11 mouse cellular contexts compared by ENCODE assay signal in genomic region chr2:92273101-92273801, GRCm38 (mm10).
A peak's percentile ranks its signal among the peaks of the same experiment; 100 is the strongest.
DNase-seq lines count a peak whose midpoint lies in the region; ATAC-seq and TF ChIP-seq lines count a peak whose summit lies in the region.
"Had no signal": no experiment of that assay in that cellular context is flagged by ENCODE, and none has a peak within 500 bp of the region (broad histone marks: within the 10 kb centered on the region; RNA-seq: fewer than 3 reads in every experiment).

No protein-coding gene starts in this region.

- H3K27ac ChIP-seq in heart, embryonic 11.5 days (ENCODE audit: low read depth, low read length): no peak overlapping the region
- no peak overlapping the region for H3K27ac ChIP-seq in midbrain, embryonic 16.5 days (ENCODE audit: low read length)
- H3K27ac ChIP-seq in midbrain, embryonic 10.5 days (replicated peaks): no peak overlapping the region
- H3K27ac ChIP-seq in olfactory bulb, adult 2 months (ENCODE audit: insufficient read depth, low read depth, low read length): peak overlapping the region; percentile 66; the same call in 1 of the 2 replicates
- H3K27ac ChIP-seq: liver, embryonic 12.5 days had no signal

- WGBS in heart, embryonic 11.5 days (ENCODE audit: insufficient replicate concordance): 82% methylated on average over 6 of the region's 6 CpGs
- 67% methylated on average over 6 of the region's 6 CpGs for WGBS in midbrain, embryonic 16.5 days
- WGBS in midbrain, embryonic 10.5 days: 89% methylated on average over 6 of the region's 6 CpGs
- WGBS in olfactory bulb, adult 2 months: 31% methylated on average over 6 of the region's 6 CpGs

- no peaks in the 10 kb centered on the region for H3K9me3 ChIP-seq in heart, embryonic 11.5 days (replicated peaks; ENCODE audit: control insufficient read depth, low read length)
- no peaks in the 10 kb centered on the region for H3K9me3 ChIP-seq in midbrain, embryonic 16.5 days (replicated peaks; ENCODE audit: control insufficient read depth, low read length, poor library complexity, severe bottlenecking)
- no peaks in the 10 kb centered on the region for H3K9me3 ChIP-seq in midbrain, embryonic 10.5 days (replicated peaks)
- H3K9me3 ChIP-seq: liver, embryonic 12.5 days had no signal

- H3K4me2 ChIP-seq in heart, embryonic 11.5 days: no peak overlapping the region
- H3K4me2 ChIP-seq in midbrain, embryonic 16.5 days (ENCODE audit: low read length): 0 out of 2 replicates have a peak overlapping the region, but pooled peaks have one; percentile 14
- H3K4me2 ChIP-seq: liver, embryonic 12.5 days had no signal

- no peaks in the 10 kb centered on the region for H3K27me3 ChIP-seq in heart, embryonic 11.5 days (ENCODE audit: control insufficient read depth, insufficient read depth, low read length)
- no peaks in the 10 kb centered on the region for H3K27me3 ChIP-seq in midbrain, embryonic 16.5 days (ENCODE audit: control insufficient read depth, insufficient read depth, low read depth, low read length)
- no peaks in the 10 kb centered on the region for H3K27me3 ChIP-seq in midbrain, embryonic 10.5 days (ENCODE audit: low read depth, poor library complexity, severe bottlenecking)
- H3K27me3 ChIP-seq: liver, embryonic 12.5 days had no signal

- no peaks in the 10 kb centered on the region for H3K4me1 ChIP-seq in heart, embryonic 11.5 days (ENCODE audit: control insufficient read depth, insufficient read depth, low read length)
- H3K4me1 ChIP-seq in midbrain, embryonic 16.5 days (ENCODE audit: control insufficient read depth, insufficient read depth, low read length): peaks cover 6% of the 10 kb centered on the region
- no peaks in the 10 kb centered on the region for H3K4me1 ChIP-seq in midbrain, embryonic 10.5 days
- no peaks in the 10 kb centered on the region for H3K4me1 ChIP-seq in olfactory bulb, adult 2 months (ENCODE audit: control insufficient read depth, insufficient read depth, low read length)
- H3K4me1 ChIP-seq: liver, embryonic 12.5 days had no signal

- H3K4me3 ChIP-seq in heart, embryonic 11.5 days (ENCODE audit: low read depth, low read length): no peak overlapping the region
- no peak overlapping the region for H3K4me3 ChIP-seq in midbrain, embryonic 16.5 days (ENCODE audit: low read depth, low read length)
- no peak overlapping the region for H3K4me3 ChIP-seq in midbrain, embryonic 10.5 days
- H3K4me3 ChIP-seq in olfactory bulb, adult 2 months (ENCODE audit: insufficient read depth, low read depth, low read length): no peak overlapping the region
- H3K4me3 ChIP-seq: liver, embryonic 12.5 days had no signal

- peak; percentile 22 to 39 for DNase-seq in cerebellum, postnatal 14 days
- no peak for DNase-seq in cerebellum, adult 9-11 months
- peak; percentile 9 for DNase-seq in heart, postnatal 4 days
- no peak for DNase-seq in midbrain, embryonic 10.5 days (ENCODE audit: low spot score)
- DNase-seq in right cerebral cortex, adult 18-20 months: no peak
- DNase-seq: adrenal gland, postnatal 10 days; kidney, postnatal 10 days had no signal

- no peaks in the 10 kb centered on the region for H3K36me3 ChIP-seq in heart, embryonic 11.5 days (ENCODE audit: control insufficient read depth, insufficient read depth, low read length)
- H3K36me3 ChIP-seq in midbrain, embryonic 16.5 days (ENCODE audit: control insufficient read depth, insufficient read depth, low read length): 0 out of 2 replicates have a peak, but pooled peaks cover 3% of the 10 kb centered on the region
- H3K36me3 ChIP-seq in midbrain, embryonic 10.5 days: peaks cover 15% of the 10 kb centered on the region
- H3K36me3 ChIP-seq: liver, embryonic 12.5 days had no signal

- TF ChIP-seq CTCF in olfactory bulb, adult 2 months (IDR thresholded peaks at IDR 0.05; ENCODE audit: insufficient read depth, low read depth, low read length): no peak

- no peak overlapping the region for H3K9ac ChIP-seq in heart, embryonic 11.5 days (ENCODE audit: low read depth, low read length)
- no peak overlapping the region for H3K9ac ChIP-seq in midbrain, embryonic 16.5 days (ENCODE audit: low read depth, low read length)
- H3K9ac ChIP-seq: liver, embryonic 12.5 days had no signal

- no peak for TF ChIP-seq POLR2A in olfactory bulb, adult 2 months (IDR thresholded peaks at IDR 0.05; ENCODE audit: insufficient read depth, low read depth, low read length)

- ATAC-seq in heart, embryonic 11.5 days (replicated peaks; ENCODE audit: insufficient number of reproducible peaks, low FRiP score, low TSS enrichment): no peak
- no peak for ATAC-seq in midbrain, embryonic 16.5 days
- ATAC-seq: liver, embryonic 12.5 days had no signal

Comparison
In these comparisons a context has a peak if more than half of its experiments do, and no peak if none do; other contexts are left out.
1. DNase-seq: peak in cerebellum, postnatal 14 days (2 of 2) and heart, postnatal 4 days (single experiment); none in cerebellum, adult 9-11 months (single experiment), midbrain, embryonic 10.5 days (single experiment) and right cerebral cortex, adult 18-20 months (single experiment).